Mouse (Mus musculus): ENCODE data around the gene Csrnp2. TPM values are rescaled to one million over a fixed set of nuclear protein-coding genes. Genes with fewer than 3 reads are reported as not detected.

The Csrnp2 gene
- polyA plus RNA-seq, 1 experiment, result 2.8 TPM

- DNase-seq, result peak; percentile 67
- peak; percentile 66; the same call in 1 of the 2 replicates for TF ChIP-seq CTCF (IDR thresholded peaks at IDR 0.05; ENCODE audit: insufficient read depth, low read length)
- no peak for TF ChIP-seq POLR2A (IDR thresholded peaks at IDR 0.05; ENCODE audit: borderline replicate concordance, extremely low read depth, low read depth, low read length)
- WGBS, result 24% methylated on average over 6 of the region's 6 CpGs
Observed at GRCm38 (mm10) chr15:100463712-100464111, 31.6 kb downstream of the Csrnp2 start.

GRCm38 (mm10) chr15:100462086-100462485, 33.2 kb downstream of the Csrnp2 start:
- Histone ChIP-seq H3K4me3 (replicated peaks; ENCODE audit: extremely low read depth, low read depth, low read length) (no peak overlapping the region), H3K4me1 (ENCODE audit: control insufficient read depth, insufficient read depth, low read length) (no peaks in the 10 kb centered on the region)
- TF ChIP-seq CTCF (IDR thresholded peaks at IDR 0.05; ENCODE audit: insufficient read depth, low read length) (no peak), POLR2A (IDR thresholded peaks at IDR 0.05; ENCODE audit: borderline replicate concordance, extremely low read depth, low read depth, low read length) (no peak)
- 71% methylated on average over 5 of the region's 5 CpGs for WGBS
- DNase-seq, result no peak

More at GRCm38 (mm10) chr15:100463712-100464111, 31.6 kb downstream of the Csrnp2 start:
- H3K4me3 ChIP-seq (replicated peaks; ENCODE audit: extremely low read depth, low read depth, low read length), result no peak overlapping the region
- peaks cover 3% of the 10 kb centered on the region; the same call in 1 of the 2 replicates for H3K4me1 ChIP-seq (ENCODE audit: control insufficient read depth, insufficient read depth, low read length)

- TF ChIP-seq POLR2A (IDR thresholded peaks at IDR 0.05; ENCODE audit: borderline replicate concordance, extremely low read depth, low read depth, low read length), result no peak
- no peak for TF ChIP-seq CTCF (IDR thresholded peaks at IDR 0.05; ENCODE audit: insufficient read depth, low read length)
- Histone ChIP-seq H3K4me1 (ENCODE audit: control insufficient read depth, insufficient read depth, low read length) (no peaks in the 10 kb centered on the region), H3K4me3 (replicated peaks; ENCODE audit: extremely low read depth, low read depth, low read length) (no peak overlapping the region)
- DNase-seq, result no peak
- 58% methylated on average over 9 of the region's 9 CpGs for WGBS
Observed at GRCm38 (mm10) chr15:100461646-100462045, 33.6 kb downstream of the Csrnp2 start.

GRCm38 (mm10) chr15:100460942-100461341, 34.3 kb downstream of the Csrnp2 start:
- Histone ChIP-seq H3K4me1 (ENCODE audit: control insufficient read depth, insufficient read depth, low read length) (no peaks in the 10 kb centered on the region), H3K4me3 (replicated peaks; ENCODE audit: extremely low read depth, low read depth, low read length) (no peak overlapping the region)
- 10% methylated on average over 12 of the region's 12 CpGs for WGBS
- DNase-seq, result peak; percentile 41
- TF ChIP-seq CTCF (IDR thresholded peaks at IDR 0.05; ENCODE audit: insufficient read depth, low read length) (no peak), POLR2A (IDR thresholded peaks at IDR 0.05; ENCODE audit: borderline replicate concordance, extremely low read depth, low read depth, low read length) (no peak)

- no peak for TF ChIP-seq POLR2A (IDR thresholded peaks at IDR 0.05; ENCODE audit: borderline replicate concordance, extremely low read depth, low read depth, low read length)
- TF ChIP-seq CTCF (IDR thresholded peaks at IDR 0.05; ENCODE audit: insufficient read depth, low read length), result peak; percentile 34; the same call in 1 of the 2 replicates
- DNase-seq, result peak; percentile 45
- no peaks in the 10 kb centered on the region for H3K4me1 ChIP-seq (ENCODE audit: control insufficient read depth, insufficient read depth, low read length)
- 38% methylated on average over 10 of the region's 10 CpGs for WGBS
- no peak overlapping the region for H3K4me3 ChIP-seq (replicated peaks; ENCODE audit: extremely low read depth, low read depth, low read length)
Observed at GRCm38 (mm10) chr15:100458055-100458454, 37.2 kb downstream of the Csrnp2 start.

GRCm38 (mm10) chr15:100457340-100457739, 37.9 kb downstream of the Csrnp2 start:
- 5% methylated on average over 17 of the region's 17 CpGs for WGBS

GRCm38 (mm10) chr15:100456356-100456991, 38.8 kb downstream of the Csrnp2 start:
- DNase-seq, result no peak
- TF ChIP-seq CTCF (IDR thresholded peaks at IDR 0.05; ENCODE audit: insufficient read depth, low read length) (no peak), POLR2A (IDR thresholded peaks at IDR 0.05; ENCODE audit: borderline replicate concordance, extremely low read depth, low read depth, low read length) (no peak)
- WGBS, result 80% methylated on average over 7 of the region's 7 CpGs

More at GRCm38 (mm10) chr15:100457340-100457739, 37.9 kb downstream of the Csrnp2 start:
- Histone ChIP-seq H3K4me1 (ENCODE audit: control insufficient read depth, insufficient read depth, low read length) (no peaks in the 10 kb centered on the region), H3K4me3 (replicated peaks; ENCODE audit: extremely low read depth, low read depth, low read length) (no peak overlapping the region)
- peak; percentile 69 for DNase-seq
- no peak for TF ChIP-seq POLR2A (IDR thresholded peaks at IDR 0.05; ENCODE audit: borderline replicate concordance, extremely low read depth, low read depth, low read length)
- TF ChIP-seq CTCF (IDR thresholded peaks at IDR 0.05; ENCODE audit: insufficient read depth, low read length), result peak; percentile 97

GRCm38 (mm10) chr15:100452486-100452885, 42.8 kb downstream of the Csrnp2 start:
- WGBS, result 70% methylated on average over 11 of the region's 11 CpGs
- no peak overlapping the region for H3K4me3 ChIP-seq (replicated peaks; ENCODE audit: extremely low read depth, low read depth, low read length)
- TF ChIP-seq POLR2A (IDR thresholded peaks at IDR 0.05; ENCODE audit: borderline replicate concordance, extremely low read depth, low read depth, low read length) (no peak), CTCF (IDR thresholded peaks at IDR 0.05; ENCODE audit: insufficient read depth, low read length) (no peak)
- H3K4me1 ChIP-seq (ENCODE audit: control insufficient read depth, insufficient read depth, low read length), result no peaks in the 10 kb centered on the region
- no peak for DNase-seq

More at GRCm38 (mm10) chr15:100456356-100456991, 38.8 kb downstream of the Csrnp2 start:
- Histone ChIP-seq H3K4me3 (replicated peaks; ENCODE audit: extremely low read depth, low read depth, low read length) (no peak overlapping the region), H3K4me1 (ENCODE audit: control insufficient read depth, insufficient read depth, low read length) (no peaks in the 10 kb centered on the region)

GRCm38 (mm10) chr15:100451245-100451644, 44.0 kb downstream of the Csrnp2 start:
- Histone ChIP-seq H3K4me3 (replicated peaks; ENCODE audit: extremely low read depth, low read depth, low read length) (no peak overlapping the region), H3K4me1 (ENCODE audit: control insufficient read depth, insufficient read depth, low read length) (no peaks in the 10 kb centered on the region)
- no peak for TF ChIP-seq POLR2A (IDR thresholded peaks at IDR 0.05; ENCODE audit: borderline replicate concordance, extremely low read depth, low read depth, low read length)
- TF ChIP-seq CTCF (IDR thresholded peaks at IDR 0.05; ENCODE audit: insufficient read depth, low read length), result no peak
- WGBS, result 50% methylated on average over 16 of the region's 16 CpGs
- no peak for DNase-seq

- Histone ChIP-seq H3K4me1 (ENCODE audit: control insufficient read depth, insufficient read depth, low read length) (no peaks in the 10 kb centered on the region), H3K4me3 (replicated peaks; ENCODE audit: extremely low read depth, low read depth, low read length) (no peak overlapping the region)
- DNase-seq, result no peak
- WGBS, result 91% methylated on average over 3 of the region's 3 CpGs
- TF ChIP-seq POLR2A (IDR thresholded peaks at IDR 0.05; ENCODE audit: borderline replicate concordance, extremely low read depth, low read depth, low read length) (no peak), CTCF (IDR thresholded peaks at IDR 0.05; ENCODE audit: insufficient read depth, low read length) (no peak)
Observed at GRCm38 (mm10) chr15:100449495-100449894, 45.8 kb downstream of the Csrnp2 start.
